Mouse (Mus musculus) NIH3T3 (cell line): ENCODE measurements around the gene Efcab11.
"Not testable (repeated sequence)": the region's sequence is repeated elsewhere in the genome, so short reads cannot be mapped to it uniquely, and the experiment has no call there.

Experiments
- DNase-seq: peaks from one replicate; pipeline ENCODE4 v3.0.0-alpha.2; 2012; ENCODE audit warnings: low read depth

Gene Efcab11

DNA sequence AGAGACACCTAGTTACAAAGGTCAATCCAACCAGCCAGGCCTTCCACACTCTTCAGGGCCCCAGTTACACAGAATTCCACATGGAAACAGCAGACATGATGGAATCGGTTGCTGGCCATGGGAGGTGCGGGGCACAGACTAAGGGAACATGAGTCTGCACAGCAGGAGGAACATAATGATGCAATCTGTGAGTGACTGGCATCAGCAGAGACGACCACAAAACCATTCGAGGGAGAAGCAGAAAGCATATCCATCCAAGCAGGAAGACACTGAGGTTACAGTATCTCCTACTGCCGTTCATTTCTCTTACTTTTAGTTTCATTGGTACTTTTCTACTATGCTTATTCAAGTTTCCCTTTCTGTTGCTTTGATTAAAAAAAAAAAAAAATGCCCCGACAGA is 9.6 kb downstream of the Efcab11 start:
- DNase-seq, result peak; percentile 19

GRCm38 (mm10) chr12:99873443-99873842 is 10.8 kb downstream of the Efcab11 start:
- DNase-seq, result no peak

DNA sequence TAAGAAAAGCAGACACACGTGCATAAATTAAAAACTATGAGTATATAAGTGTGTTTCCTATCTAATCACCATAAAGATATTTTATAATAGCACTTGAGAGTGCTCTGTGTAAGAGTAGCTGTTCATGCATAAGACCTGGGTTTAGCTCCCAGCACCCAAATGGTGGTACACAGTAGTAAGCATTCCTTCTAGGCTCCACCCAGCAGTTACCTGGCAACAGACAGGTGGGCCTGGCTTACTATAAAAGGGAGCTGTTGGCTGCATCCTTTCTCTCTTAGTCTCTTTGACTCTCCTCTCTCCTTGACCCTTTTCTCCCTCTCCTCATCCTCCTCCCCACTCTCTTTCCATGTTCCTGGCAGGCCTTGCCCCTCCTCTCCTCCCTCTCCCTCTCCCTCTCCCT is 15.4 kb downstream of the Efcab11 start:
- DNase-seq, result no peak

GRCm38 (mm10) chr12:99864613-99865012 is 19.6 kb downstream of the Efcab11 start:
- DNase-seq, result no peak

GRCm38 (mm10) chr12:99860981-99861380 is 23.3 kb downstream of the Efcab11 start:
- DNase-seq, result peak; percentile 18

- DNase-seq, result no peak
Measured at GRCm38 (mm10) chr12:99859391-99860100, 24.7 kb downstream of the Efcab11 start.

DNA sequence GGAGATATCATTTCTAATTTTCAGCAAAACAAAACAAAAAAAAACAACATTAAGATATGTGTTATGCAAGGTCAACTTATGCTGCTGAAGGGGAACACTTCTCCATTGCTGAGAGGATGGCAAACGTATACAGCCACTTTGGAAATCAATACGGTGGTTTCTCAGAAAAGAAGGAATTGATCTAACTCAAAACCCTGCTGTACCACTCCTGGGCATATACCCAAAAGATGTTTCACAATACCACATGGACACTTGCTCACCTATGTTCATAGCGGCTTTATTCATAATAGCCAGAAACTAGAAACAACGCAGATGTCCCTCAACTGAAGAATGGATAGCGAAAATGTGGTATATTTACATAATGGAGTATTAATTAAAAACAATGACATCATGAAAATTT is 25.6 kb downstream of the Efcab11 start:
- no peak for DNase-seq

DNA sequence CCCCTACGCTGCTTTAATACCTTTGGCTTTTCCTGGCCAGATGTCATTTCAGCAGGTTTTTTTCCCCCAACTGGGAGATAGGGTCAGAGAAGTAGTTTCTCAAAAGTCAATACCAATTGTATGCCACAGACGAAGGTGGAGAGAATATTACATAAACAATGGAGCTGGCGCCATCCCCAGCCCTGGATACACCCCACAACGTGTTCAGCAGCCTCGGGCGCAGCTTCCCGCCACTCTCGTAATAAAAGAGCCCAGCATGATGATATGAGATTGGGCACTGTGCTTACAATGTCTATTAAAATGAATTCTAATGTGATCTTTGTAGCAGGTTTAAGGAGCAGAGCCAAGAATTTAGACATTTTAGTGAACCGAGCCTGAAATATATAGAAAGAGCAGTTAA is 28.2 kb downstream of the Efcab11 start:
- DNase-seq, result no peak

GRCm38 (mm10) chr12:99853323-99854258 is 30.6 kb downstream of the Efcab11 start:
- no peak for DNase-seq

- no peak for DNase-seq
Measured at GRCm38 (mm10) chr12:99849996-99850395, 34.2 kb downstream of the Efcab11 start.

DNA sequence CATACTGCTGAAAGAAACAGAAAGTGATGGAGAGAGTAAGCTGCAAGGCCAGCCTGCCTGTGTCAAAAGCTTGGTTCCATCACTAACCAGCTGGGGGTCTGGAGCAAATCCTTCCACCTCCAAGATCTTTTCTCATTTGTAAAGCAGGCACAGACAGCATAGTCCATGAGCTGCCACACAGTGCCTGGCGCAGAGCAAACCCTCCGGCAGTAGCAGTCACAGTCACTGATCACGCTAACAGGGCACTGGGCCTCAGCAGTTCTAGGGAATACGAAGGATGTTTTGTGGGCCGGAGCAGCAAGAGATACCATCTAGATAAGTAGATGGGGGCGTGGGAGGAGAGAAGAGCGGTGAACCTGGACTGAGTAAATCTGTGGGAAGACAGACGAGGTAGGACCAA is 39.3 kb downstream of the Efcab11 start:
- DNase-seq, result no peak

DNA sequence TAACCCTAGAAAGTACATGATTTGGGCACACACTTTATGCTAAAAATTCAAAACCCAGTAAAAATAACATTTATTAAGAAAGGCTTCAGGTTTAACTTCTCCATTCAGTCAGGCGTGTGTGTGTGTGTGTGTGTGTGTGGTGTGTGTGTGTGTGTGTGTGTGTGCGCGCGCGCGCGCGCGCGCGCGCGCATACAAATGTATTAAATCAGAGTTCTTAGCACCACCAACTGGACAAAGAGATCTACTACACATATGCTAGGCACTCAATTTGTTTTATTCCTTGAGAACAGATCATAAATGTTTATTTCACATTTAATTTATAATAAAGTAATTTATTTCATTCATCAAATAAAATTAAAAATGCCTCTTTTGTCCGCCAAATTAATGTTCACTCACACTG is 45.5 kb downstream of the Efcab11 start:
- peak; percentile 73 for DNase-seq

GRCm38 (mm10) chr12:99838109-99838508 is 46.1 kb downstream of the Efcab11 start:
- DNase-seq, result no peak

DNA sequence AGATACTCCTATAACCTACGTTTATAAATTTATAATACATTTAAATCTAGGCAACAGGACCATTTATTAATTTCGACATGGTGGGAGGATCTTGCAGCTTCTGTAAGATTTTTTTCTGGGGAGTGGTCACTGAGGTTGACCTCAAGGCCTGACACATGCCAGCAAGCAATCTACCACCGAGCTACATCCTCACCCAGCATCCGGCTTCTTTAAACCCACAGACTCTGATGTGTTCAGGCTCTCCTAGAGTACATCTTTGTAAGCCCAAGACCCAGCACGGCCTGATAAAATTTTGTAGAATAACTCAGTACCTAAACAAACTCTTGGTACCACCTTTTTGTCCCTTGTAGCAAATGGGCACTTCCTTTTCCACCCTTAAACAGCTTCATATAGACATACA is 46.7 kb downstream of the Efcab11 start:
- no peak for DNase-seq

GRCm38 (mm10) chr12:99836404-99837131 is 47.7 kb downstream of the Efcab11 start:
- peak; percentile 9 for DNase-seq

DNA sequence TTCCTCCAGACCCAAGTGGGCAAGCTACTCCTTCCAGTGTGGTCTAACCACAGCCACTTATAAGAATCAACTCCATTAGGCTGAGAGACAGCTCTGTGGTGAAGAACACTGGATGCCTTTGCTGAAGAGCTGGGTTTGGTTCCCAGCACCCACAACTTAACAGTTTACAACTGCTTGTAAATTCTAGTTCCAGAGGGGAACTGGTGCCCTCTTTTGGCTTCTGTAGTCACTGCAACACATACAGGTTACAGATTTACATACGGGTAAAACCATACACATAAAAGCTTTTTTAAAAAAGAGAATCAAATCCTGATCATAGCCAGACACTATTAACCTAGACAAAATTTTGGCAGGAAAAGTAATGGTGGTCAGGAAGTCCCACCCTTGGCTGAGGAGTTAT is 50.8 kb downstream of the Efcab11 start:
- peak; percentile 23 for DNase-seq

DNA sequence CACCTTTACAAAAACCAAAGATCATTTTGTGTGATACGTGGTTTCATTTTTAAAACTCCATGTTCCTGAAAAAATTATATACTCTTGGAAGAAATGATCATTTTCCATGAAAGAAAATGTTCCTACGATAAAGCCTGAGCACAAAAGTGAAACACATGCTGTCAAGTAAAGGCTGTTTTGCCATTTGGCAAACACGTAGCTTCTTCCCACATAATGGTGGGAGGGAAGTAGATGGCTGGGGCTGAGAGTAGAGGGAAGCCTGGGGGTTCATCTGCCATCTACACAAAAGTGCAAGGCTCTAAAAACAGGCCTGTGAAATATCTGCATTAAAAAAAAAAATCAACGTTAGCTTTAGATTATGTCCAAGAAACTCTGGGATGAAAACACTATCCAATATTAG is 61.6 kb downstream of the Efcab11 start:
- DNase-seq, result no peak

DNA sequence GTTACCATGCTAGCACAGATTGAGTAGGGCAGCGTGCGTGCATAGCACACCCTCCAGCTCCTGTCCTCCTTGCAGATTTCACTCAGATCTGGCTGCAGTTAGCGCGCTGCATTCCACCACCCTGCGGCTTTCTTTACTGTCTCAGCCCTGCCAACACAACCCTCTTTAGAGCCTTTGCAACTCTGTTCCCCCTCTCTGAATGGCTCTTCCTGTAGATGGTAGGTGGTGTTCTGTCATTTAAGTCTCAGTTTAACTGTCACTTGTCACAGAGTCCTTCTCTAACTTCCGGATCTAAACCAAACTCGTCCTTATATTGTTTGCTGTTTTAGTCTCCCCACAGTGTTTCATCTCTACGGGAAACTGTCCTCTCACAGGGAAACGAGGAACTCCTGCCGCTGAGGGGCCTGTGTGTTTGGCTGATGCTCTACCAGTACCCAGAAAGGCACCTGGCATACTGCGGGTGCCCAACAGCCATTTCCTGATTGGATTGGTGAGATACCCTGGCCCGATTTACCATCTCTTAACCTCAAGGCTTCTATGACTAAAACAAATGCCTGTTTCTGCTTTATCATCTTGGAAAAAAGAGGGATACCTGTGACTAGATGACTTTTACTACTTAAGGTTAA is 62.8 kb downstream of the Efcab11 start:
- no peak for DNase-seq

GRCm38 (mm10) chr12:99819186-99819974 is 64.9 kb downstream of the Efcab11 start:
- no peak for DNase-seq

DNA sequence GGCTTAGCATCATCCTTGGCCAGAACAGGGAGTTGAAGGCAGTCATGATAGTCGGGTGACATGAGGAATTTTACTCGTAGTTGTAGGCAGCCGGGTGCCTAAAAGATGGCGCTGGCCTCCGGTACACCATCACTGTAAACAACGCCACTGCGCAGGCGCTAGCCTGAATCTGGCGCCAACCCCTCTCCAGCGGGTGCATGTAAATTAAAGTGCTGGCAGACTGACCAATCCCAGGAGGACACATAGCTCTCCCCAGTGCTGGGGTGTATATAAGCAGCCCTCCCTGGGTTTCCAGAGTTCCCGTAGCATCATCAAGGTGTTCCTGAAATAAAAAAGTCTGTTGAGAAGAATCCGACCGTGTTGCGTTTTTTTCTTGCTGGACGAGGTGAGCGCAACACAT is 66.2 kb downstream of the Efcab11 start:
- DNase-seq, result not testable (repeated sequence)

GRCm38 (mm10) chr12:99815244-99815643 is 69.0 kb downstream of the Efcab11 start:
- no peak for DNase-seq
